Mouse (Mus musculus): ENCODE data around the gene Nrg3. TPM values are rescaled to one million over a fixed set of nuclear protein-coding genes. Genes with fewer than 3 reads are reported as not detected.

Nrg3 gene
- total and polyA plus RNA-seq, 3 experiments = not detected

DNA sequence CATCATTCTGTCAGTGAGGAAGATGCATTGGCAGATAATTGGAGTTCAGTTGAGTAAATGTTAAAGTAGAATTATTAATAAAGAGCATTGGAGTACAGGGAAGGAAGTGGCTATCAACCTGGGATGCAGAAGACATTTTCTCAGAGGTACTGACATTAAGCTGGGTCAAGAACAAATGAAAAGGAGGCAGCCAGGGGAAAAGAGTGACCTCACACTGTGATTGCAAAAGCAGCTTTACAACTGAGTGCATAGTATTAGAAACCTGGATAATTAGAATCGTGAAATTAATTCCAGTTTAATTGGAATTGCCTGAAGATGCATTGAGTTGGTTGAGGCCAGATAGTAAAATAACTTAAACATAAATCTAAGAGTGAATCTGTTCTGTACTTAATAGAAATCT, 535.4 kb downstream of the Nrg3 start:
- Histone ChIP-seq H3K4me3 (ENCODE audit: control insufficient read depth in 1 of 2, insufficient read depth in 1 of 2, low read depth in 2 of 2, low read length in 2 of 2) (no peak overlapping the region), H3K27me3 (ENCODE audit: control insufficient read depth in 1 of 2, insufficient read depth in 2 of 2, low read length in 2 of 2) (no peaks in the 10 kb centered on the region), H3K4me1 (ENCODE audit: control insufficient read depth in 1 of 2, insufficient read depth in 2 of 2, low read length in 2 of 2) (no peaks in the 10 kb centered on the region), H3K27ac (ENCODE audit: control insufficient read depth, low read depth, low read length) (no peak overlapping the region), H3K36me3 (ENCODE audit: control insufficient read depth in 1 of 2, insufficient read depth in 2 of 2, low read length in 2 of 2) (no peaks in the 10 kb centered on the region), H3K79me2 (ENCODE audit: control insufficient read depth, insufficient read depth, low read length, poor library complexity) (no peaks in the 10 kb centered on the region), H3K9ac (ENCODE audit: control insufficient read depth, low read depth, low read length, poor library complexity, severe bottlenecking) (no peak overlapping the region), H3K9me3 (replicated peaks; ENCODE audit: insufficient read depth, low read length) (no peaks in the 10 kb centered on the region)
- TF ChIP-seq BHLHE40 (IDR thresholded peaks at IDR 0.05; ENCODE audit: borderline replicate concordance, low read depth, low read length) (no peak), MAX (IDR thresholded peaks at IDR 0.05; ENCODE audit: low read length) (no peak), USF1 (IDR thresholded peaks at IDR 0.05; ENCODE audit: low read depth, low read length) (no peak), RCOR1 (IDR thresholded peaks at IDR 0.05; ENCODE audit: low read depth, low read length) (no peak), TAL1 (IDR thresholded peaks at IDR 0.05; ENCODE audit: low read length) (no peak), MAFK (IDR thresholded peaks at IDR 0.05; ENCODE audit: borderline replicate concordance, low read depth, low read length) (no peak), ZC3H11A (IDR thresholded peaks at IDR 0.05; ENCODE audit: low read depth, low read length) (no peak), NRF1 (IDR thresholded peaks at IDR 0.05; ENCODE audit: insufficient read depth, low read depth, low read length, poor library complexity, severe bottlenecking) (no peak), CHD1 (IDR thresholded peaks at IDR 0.05; ENCODE audit: low read depth, low read length) (no peak), EP300 (IDR thresholded peaks at IDR 0.05; ENCODE audit: low read depth in 1 of 2, low read length in 2 of 2) (no peak), ZNF384 (IDR thresholded peaks at IDR 0.05; ENCODE audit: low read depth, low read length) (no peak), SMC3 (IDR thresholded peaks at IDR 0.05; ENCODE audit: low read depth, low read length) (no peak)
- DNase-seq (ENCODE audit: low read depth, low spot score) = no peak

DNA sequence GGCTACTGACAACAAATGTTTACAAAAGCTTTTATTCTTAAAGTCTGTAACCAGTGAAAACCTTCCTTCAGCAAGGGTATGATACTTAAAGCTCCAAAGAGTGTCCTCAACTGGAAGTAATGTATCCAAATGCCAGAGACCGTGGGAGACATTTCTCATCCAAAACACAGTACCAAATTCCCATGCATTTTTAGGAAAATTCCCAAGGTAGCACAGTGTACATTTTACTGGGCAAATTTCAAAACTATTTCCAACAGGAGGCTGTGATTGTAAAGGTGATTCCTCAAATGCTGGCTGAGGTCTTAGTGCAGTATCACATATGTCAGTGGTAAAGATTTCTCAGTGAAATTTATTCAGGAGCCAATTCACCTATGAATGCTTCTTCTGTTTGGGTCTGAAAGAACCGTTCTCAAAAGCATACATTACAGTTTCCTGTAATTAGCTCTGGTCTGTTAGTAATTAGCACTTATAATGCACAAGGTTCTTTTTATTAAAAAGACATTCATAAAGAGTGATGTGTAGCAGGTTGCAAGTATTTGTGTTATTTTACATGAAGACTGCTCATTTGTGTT, 536.3 kb downstream of the Nrg3 start:
- Histone ChIP-seq H3K79me2 (ENCODE audit: control insufficient read depth, insufficient read depth, low read length, poor library complexity) (no peaks in the 10 kb centered on the region), H3K4me1 (ENCODE audit: control insufficient read depth in 1 of 2, insufficient read depth in 2 of 2, low read length in 2 of 2) (no peaks in the 10 kb centered on the region), H3K27ac (ENCODE audit: control insufficient read depth, low read depth, low read length) (no peak overlapping the region), H3K27me3 (ENCODE audit: control insufficient read depth in 1 of 2, insufficient read depth in 2 of 2, low read length in 2 of 2) (no peaks in the 10 kb centered on the region), H3K4me3 (ENCODE audit: control insufficient read depth in 1 of 2, insufficient read depth in 1 of 2, low read depth in 2 of 2, low read length in 2 of 2) (no peak overlapping the region), H3K9ac (ENCODE audit: control insufficient read depth, low read depth, low read length, poor library complexity, severe bottlenecking) (no peak overlapping the region), H3K36me3 (ENCODE audit: control insufficient read depth in 1 of 2, insufficient read depth in 2 of 2, low read length in 2 of 2) (no peaks in the 10 kb centered on the region), H3K9me3 (replicated peaks; ENCODE audit: insufficient read depth, low read length) (no peaks in the 10 kb centered on the region)
- no peak for DNase-seq (ENCODE audit: low read depth, low spot score)
- TF ChIP-seq USF2 (IDR thresholded peaks at IDR 0.05; ENCODE audit: borderline replicate concordance in 1 of 2, insufficient read depth in 1 of 2, low read depth in 1 of 2, low read length in 2 of 2) = no peak
- TF ChIP-seq UBTF (IDR thresholded peaks at IDR 0.05; ENCODE audit: borderline replicate concordance, insufficient read depth, low read depth, low read length) = no peak
- TF ChIP-seq SMC3 (IDR thresholded peaks at IDR 0.05; ENCODE audit: low read depth, low read length) = no peak
- TF ChIP-seq BHLHE40 (IDR thresholded peaks at IDR 0.05; ENCODE audit: borderline replicate concordance, low read depth, low read length) = no peak
- no peak for TF ChIP-seq TCF12 (IDR thresholded peaks at IDR 0.05; ENCODE audit: low read depth, low read length)

Data from MEL (cell line).